Mouse (Mus musculus) WW6 (cell line): ENCODE data around the gene 1110025L11Rik.
A peak's percentile ranks its signal among the peaks of the same experiment; 100 is the strongest.
"Not testable (repeated sequence)": the region's sequence is repeated elsewhere in the genome, so short reads cannot be mapped to it uniquely, and the experiment has no call there.

Experiments used
- DNase-seq: peaks from one replicate; pipeline ENCODE4 v3.0.0-alpha.2; 2013; ENCODE audit warnings: low read depth, low spot score

Gene 1110025L11Rik

GRCm38 (mm10) chr16:89063902-89064301, at the start of gene 1110025L11Rik:
Gene 1110025L11Rik, minus strand, starts transcription at chr16:89064002.
- DNase-seq, result not testable (repeated sequence)

GRCm38 (mm10) chr16:89071041-89071440, 7.2 kb upstream of the 1110025L11Rik start:
- peak; percentile 5 for DNase-seq

- DNase-seq, result no peak
These were observed 16.0 kb downstream of the 1110025L11Rik start, which contains the start of gene Krtap6-5 for GRCm38 (mm10) chr16:89047783-89048182. Gene Krtap6-5, minus strand, starts transcription at chr16:89047883.

GRCm38 (mm10) chr16:89041372-89041771, 22.4 kb downstream of the 1110025L11Rik start, which contains the start of gene Gm10228:
Gene Gm10228, minus strand, starts transcription at chr16:89041472.
- not testable (repeated sequence) for DNase-seq

GRCm38 (mm10) chr16:89031399-89031798, 32.4 kb downstream of the 1110025L11Rik start, which contains the start of gene Krtap6-1:
Gene Krtap6-1, plus strand, starts transcription at chr16:89031699.
- not testable (repeated sequence) for DNase-seq

- not testable (repeated sequence) for DNase-seq
These were observed 48.8 kb downstream of the 1110025L11Rik start, which contains the start of gene Gm10229 for GRCm38 (mm10) chr16:89014984-89015383. Gene Gm10229, plus strand, starts transcription at chr16:89015284.

- no peak for DNase-seq
These were observed 49.8 kb downstream of the 1110025L11Rik start for GRCm38 (mm10) chr16:89013973-89014372.
